Mouse (Mus musculus): ENCODE data around the gene Etl4. TPM values are rescaled to one million over a fixed set of nuclear protein-coding genes. Genes with fewer than 3 reads are reported as not detected.

Gene Etl4
- total RNA-seq, 2 experiments from 2014 or later: 129 TPM

- intact Hi-C loops (cut with DNase I): no loop called here
- no peak for DNase-seq (ENCODE audit: low spot score in 2 of 2)
These were observed 507.5 kb downstream of the Etl4 start for GRCm38 (mm10) chr2:20416934-20417614.

GRCm38 (mm10) chr2:20417998-20418397 lies 508.4 kb downstream of the Etl4 start:
- DNase-seq (ENCODE audit: low spot score in 2 of 2): no peak
- intact Hi-C loops (cut with DNase I): no loop called here

- intact Hi-C loops (cut with DNase I): no loop called here
- peak in 1 of 2 experiments; percentile 64 for DNase-seq (ENCODE audit: low spot score in 2 of 2)
These were observed 510.4 kb downstream of the Etl4 start for GRCm38 (mm10) chr2:20419975-20420374.

GRCm38 (mm10) chr2:20422275-20422674 lies 512.7 kb downstream of the Etl4 start:
- no peak for DNase-seq (ENCODE audit: low spot score in 2 of 2)
- intact Hi-C loops (cut with DNase I): no loop called here

- DNase-seq (ENCODE audit: low spot score in 2 of 2): no peak
- intact Hi-C loops (cut with DNase I): no loop called here
These were observed 524.1 kb downstream of the Etl4 start for GRCm38 (mm10) chr2:20433656-20434055.

GRCm38 (mm10) chr2:20435530-20435929 lies 526.0 kb downstream of the Etl4 start:
- intact Hi-C loops (cut with DNase I): no loop called here
- no peak for DNase-seq (ENCODE audit: low spot score in 2 of 2)

- no peak for DNase-seq (ENCODE audit: low spot score in 2 of 2)
- intact Hi-C loops (cut with DNase I): no loop called here
These were observed 533.2 kb downstream of the Etl4 start for GRCm38 (mm10) chr2:20442731-20443130.

GRCm38 (mm10) chr2:20443671-20444440 lies 534.3 kb downstream of the Etl4 start:
- DNase-seq (ENCODE audit: low spot score in 2 of 2): no peak
- intact Hi-C loops (cut with DNase I): no loop called here

- intact Hi-C loops (cut with DNase I): no loop called here
- no peak for DNase-seq (ENCODE audit: low spot score in 2 of 2)
These were observed 535.9 kb downstream of the Etl4 start for GRCm38 (mm10) chr2:20445156-20446155.

GRCm38 (mm10) chr2:20446180-20446579 lies 536.6 kb downstream of the Etl4 start:
- intact Hi-C loops (cut with DNase I): no loop called here
- DNase-seq (ENCODE audit: low spot score in 2 of 2): no peak

- intact Hi-C loops (cut with DNase I): no loop called here
- no peak for DNase-seq (ENCODE audit: low spot score in 2 of 2)
These were observed 541.4 kb downstream of the Etl4 start for GRCm38 (mm10) chr2:20450945-20451344.

- intact Hi-C loops (cut with DNase I): no loop called here
- DNase-seq (ENCODE audit: low spot score in 2 of 2): no peak
These were observed 544.1 kb downstream of the Etl4 start for GRCm38 (mm10) chr2:20453506-20454206.

- no peak for DNase-seq (ENCODE audit: low spot score in 2 of 2)
- intact Hi-C loops (cut with DNase I): no loop called here
These were observed 569.6 kb downstream of the Etl4 start for GRCm38 (mm10) chr2:20479199-20479598.

GRCm38 (mm10) chr2:20486137-20486788 lies 576.7 kb downstream of the Etl4 start:
- intact Hi-C loops (cut with DNase I): no loop called here
- DNase-seq (ENCODE audit: low spot score in 2 of 2): no peak

- intact Hi-C loops (cut with DNase I): no loop called here
- no peak for DNase-seq (ENCODE audit: low spot score in 2 of 2)
These were observed 579.5 kb downstream of the Etl4 start for GRCm38 (mm10) chr2:20489090-20489489.

- DNase-seq (ENCODE audit: low spot score in 2 of 2): no peak
- intact Hi-C loops (cut with DNase I): no loop called here
These were observed 582.5 kb downstream of the Etl4 start for GRCm38 (mm10) chr2:20492125-20492524.

- intact Hi-C loops (cut with DNase I): loop anchor here (2.0 kb wide), 1 partner anchor 217 kb away; no protein-coding TSS in a partner anchor
- DNase-seq (ENCODE audit: low spot score in 2 of 2): no peak
These were observed 584.2 kb downstream of the Etl4 start for GRCm38 (mm10) chr2:20493806-20494205.

- DNase-seq (ENCODE audit: low spot score in 2 of 2): peak; percentile 65 to 82
These were observed 585.1 kb downstream of the Etl4 start for GRCm38 (mm10) chr2:20494666-20495065.

More at GRCm38 (mm10) chr2:20494666-20495065, 585.1 kb downstream of the Etl4 start:
- intact Hi-C loops (cut with DNase I): loop anchor here (2.0 kb wide), 1 partner anchor 218 kb away; no protein-coding TSS in a partner anchor
